Mouse (Mus musculus) NIH3T3 (cell line): ENCODE measurements around the gene Wdr60.
A peak's percentile ranks its signal among the peaks of the same experiment; 100 is the strongest.
"Not testable (repeated sequence)": the region's sequence is repeated elsewhere in the genome, so short reads cannot be mapped to it uniquely, and the experiment has no call there.

Source experiments
- DNase-seq: peaks from one replicate; pipeline ENCODE4 v3.0.0-alpha.2; 2012; ENCODE audit warnings: low read depth

The Wdr60 gene

DNA sequence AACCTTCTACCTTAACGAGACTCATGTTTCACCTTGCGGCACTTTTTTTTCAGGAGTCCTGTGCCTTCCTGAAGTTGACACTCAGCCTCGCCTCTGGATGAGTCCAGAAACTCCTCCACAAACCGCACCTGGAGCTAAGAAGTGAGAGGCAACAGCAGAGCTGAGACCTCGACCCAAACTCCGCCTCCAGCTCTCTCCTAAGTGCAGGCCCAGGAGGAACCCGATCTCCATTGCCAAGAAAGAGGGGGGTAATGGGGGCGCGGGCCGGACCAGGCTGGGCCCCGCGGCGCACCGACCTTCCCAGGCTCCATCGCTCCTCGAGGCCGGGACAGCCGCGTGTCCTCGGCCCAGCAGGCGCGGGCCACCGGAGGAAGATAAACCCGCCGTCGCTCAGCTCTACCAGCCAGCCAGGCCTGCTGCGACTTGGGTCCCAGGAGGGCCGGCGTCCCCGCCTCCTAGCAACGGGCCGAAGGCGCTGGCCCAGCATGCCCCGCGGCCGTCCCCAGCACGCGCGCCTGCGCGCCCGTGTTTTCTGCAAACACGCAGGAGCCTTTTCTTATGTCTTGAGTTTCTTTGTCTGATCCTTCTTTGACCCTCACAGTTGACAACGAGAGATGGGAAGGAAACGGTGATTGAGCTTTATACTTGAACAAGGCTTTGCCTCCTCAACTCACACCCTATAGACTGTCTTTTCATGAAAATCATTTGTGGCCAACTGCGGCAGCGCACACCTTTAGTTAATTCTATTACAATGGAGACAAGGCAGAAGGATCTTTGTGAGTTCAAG lies at the start of gene Wdr60:
Wdr60 (minus strand) TSS at position 468 of the 787 bp plus-strand sequence.
- peak; percentile 94 for DNase-seq

DNA sequence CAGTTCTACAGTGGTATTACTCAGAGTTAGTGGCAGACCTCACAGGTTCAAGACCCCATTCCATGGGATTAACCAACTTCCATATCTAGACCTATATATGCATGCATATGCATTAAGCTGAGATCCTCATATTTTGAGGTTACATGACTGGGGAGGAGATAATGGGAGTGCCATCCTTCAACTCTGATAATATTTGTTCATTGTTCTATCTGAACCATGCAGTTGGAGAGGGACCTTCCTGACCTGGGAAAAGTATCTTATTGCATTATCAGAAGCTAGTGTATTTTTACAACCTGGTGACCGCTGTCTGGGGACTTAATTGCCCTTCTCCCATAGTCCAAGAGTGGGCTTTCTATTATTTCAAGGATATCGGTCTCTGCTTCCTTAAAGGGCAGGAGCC lies 45.8 kb upstream of the Wdr60 start:
- DNase-seq = no peak

DNA sequence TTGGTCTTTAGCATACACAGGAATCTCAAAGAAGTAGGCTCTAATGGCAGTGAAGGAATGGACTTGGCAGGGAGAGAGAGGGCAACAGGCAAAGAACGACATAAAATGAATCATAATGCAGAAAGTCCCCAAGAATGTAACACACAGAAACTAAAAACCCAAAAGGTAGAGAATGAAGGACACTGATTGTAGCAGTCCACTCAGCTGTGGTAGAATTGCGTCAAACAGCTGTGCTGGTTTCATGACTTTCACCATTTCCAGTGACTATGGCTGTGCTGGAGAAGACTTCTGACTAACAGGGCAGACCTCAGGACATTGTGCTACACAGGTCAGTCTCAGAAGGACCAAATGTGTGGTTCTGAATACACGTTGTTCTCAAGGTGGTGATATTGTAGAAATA lies 45.0 kb upstream of the Wdr60 start:
- DNase-seq = no peak

DNA sequence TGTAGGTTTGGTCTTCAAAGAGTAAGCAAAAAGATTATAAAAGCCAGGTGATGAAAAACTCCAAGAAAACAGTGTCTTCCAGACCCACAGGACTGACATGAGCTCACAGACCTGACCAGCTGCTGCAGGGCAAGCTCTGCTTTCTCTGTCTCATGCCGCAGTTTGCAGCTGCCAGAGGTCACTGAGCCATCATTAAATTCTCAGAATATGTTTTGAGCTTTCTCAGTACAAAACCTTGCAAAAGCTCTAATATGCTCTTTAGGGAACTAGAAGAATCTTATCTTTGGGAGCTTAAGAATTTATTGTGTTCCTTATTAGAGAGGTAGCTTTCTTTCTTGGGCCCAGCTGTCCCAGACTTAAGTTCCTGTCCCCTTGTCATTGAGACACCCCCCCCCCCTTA lies 43.2 kb upstream of the Wdr60 start:
- DNase-seq = peak; percentile 69

DNA sequence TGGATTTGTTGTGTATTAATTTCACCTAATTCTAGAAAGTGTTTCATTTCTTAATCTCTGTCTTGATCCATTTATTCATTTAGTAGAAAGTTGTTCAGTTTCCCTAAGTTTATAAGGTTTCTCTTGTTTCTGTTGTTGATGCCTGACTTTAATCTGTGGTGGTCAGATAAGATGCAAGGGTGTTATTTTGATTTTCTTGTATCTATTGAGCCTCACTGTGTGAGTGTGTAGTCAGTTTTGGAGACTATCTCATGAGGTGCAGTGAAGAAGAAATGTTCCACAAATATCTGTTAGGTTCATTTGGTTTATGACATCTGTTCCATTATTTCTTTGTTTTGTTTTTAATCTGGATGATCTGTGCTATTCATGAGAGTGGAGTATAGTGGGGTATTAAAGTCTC lies 39.4 kb upstream of the Wdr60 start:
- DNase-seq = no peak

DNA sequence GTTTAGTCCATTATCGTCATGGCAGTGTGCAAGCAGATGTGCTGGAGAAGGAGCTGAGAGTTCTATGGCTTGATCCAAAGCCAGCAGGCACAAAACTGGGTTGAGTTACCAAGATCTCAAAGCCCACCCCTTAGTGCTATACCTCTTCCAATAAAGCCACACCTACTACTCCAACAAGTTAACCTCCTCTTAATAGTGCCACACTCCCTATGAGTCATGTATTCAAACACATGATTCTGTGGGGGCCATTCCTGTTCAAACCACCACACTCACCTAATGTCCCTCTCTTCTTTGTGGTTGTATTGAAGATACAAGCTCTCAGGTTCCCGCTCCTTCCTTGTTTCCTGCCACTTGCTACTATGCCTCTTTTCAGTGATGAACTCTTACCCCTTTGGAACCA lies 37.1 kb upstream of the Wdr60 start:
- no peak for DNase-seq

DNA sequence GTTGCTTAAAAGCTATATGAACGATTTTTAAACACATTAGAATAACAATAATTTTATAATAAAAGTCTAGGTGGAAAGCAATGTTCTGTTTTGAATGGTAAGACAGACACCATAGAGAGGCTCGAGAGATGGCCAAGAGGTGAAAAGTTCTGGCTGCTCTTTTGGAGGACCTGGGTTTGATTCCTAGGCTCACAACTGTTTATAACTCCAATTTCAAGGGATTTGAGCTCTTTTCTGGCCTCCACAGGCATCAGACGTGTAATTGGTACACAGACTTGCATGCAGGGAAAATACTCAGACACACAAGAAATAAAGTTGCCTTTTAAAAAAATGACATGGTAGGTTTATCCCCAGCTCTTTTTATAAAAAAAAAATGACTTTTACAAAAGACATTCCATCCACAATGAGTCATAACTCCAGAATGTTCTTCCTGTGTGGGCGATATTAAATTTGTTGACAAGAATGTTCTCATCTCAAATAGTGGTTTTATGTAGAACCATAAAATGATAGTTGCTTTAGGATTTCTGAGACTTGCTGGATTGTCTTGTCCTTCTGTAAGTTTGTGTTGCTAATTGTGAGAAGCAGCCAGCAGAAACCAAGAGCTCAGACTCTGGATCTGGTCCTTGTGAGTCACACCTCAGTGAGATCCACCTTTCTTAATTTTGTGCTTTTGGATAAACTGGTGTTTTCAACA lies 30.9 kb upstream of the Wdr60 start:
- peak; percentile 60 for DNase-seq

DNA sequence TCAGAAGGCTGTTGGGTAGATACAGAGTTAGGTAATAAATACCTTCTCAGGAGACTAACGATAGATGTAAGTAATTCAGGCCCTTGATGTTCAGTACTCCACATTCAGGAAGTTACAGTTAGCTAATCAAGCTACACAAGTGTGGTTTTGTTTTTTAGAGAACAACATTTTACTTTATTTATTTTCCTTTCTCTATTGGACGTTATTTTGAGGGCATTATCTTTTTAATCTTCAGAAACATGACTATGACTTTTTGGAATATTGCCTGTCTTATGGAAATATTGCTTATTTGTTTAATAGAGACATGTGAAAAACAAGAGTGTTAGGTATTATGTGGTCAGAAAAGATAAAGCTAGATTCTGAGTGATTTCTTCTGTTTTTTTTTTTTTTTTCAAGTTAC lies 30.4 kb upstream of the Wdr60 start:
- no peak for DNase-seq

DNA sequence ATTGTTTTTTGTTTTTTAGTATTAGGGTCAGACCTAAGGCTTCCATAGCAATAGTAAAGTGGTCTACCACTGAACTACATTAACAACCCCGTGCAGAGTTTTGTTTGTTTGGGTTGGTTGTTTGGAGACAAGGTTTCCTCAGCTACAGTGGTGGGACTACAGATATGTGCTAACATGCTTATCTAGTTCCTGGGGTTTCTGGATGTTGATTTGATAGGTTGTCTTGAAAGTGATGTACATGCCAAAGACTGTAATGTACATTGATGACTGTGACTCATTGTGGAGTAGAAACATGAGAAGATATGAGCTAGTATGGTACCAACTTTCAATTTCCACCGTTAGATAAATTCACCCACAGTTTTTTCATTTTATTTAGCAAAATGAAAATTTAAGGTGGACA lies 20.7 kb upstream of the Wdr60 start:
- DNase-seq = no peak

DNA sequence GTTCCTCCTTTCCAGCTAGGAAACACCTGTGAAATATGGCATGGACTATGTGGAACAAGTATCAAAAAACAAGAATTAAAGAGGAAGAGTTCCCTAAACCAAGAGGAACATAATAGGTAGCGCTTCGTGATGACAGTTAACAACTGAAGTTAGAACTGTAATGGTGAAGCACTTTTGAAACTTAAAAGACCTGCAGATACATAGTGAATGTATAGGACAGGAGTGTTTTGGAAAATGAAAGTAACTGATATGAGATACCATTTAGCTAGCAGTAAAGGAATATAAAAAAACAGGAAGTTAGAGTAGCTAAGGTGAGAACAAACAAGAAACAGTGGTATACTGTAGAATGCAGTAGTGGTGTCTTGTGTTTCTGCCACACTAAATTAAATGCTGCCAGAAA lies 20.0 kb upstream of the Wdr60 start:
- DNase-seq = no peak

DNA sequence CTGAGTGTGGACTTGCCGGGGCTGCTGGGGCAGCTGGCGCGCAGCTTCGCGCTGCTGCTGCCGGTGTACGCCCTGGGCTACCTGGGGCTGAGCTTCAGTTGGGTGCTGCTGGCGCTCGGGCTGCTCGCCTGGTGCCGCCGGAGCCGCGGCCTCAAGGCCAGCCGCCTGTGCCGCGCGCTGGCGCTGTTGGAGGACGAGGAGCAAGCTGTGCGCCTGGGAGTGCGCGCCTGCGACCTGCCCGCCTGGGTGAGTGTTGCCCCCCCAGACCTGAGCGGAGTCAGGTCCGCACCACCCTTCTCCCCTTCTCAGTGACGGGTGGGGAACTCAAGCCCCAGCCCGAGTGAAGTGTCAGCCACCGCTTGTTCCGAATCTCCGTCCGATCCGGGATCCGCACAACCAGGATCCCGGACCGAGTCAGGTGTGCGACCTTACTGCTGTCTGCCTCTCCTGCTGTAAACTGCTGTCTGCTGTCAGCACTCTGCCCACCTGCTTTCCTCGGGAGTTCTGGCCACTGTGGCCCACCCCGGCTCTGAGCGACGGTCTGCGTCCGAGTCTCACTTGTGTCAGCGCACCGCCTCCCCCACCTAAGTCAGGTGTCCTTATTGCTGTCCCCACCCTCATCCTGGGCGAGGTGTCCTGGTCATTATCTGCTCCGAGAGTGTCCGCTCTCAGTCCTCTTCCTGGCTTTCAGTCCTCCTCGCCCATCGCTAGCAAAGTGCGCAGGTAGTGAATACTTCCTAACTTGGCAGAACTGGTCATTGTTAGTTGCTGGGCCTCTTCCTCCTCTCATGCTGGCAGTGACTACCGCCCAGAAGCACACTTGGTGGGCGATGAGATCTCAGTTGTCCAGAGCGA lies 18.8 kb upstream of the Wdr60 start:
- peak; percentile 30 for DNase-seq

DNA sequence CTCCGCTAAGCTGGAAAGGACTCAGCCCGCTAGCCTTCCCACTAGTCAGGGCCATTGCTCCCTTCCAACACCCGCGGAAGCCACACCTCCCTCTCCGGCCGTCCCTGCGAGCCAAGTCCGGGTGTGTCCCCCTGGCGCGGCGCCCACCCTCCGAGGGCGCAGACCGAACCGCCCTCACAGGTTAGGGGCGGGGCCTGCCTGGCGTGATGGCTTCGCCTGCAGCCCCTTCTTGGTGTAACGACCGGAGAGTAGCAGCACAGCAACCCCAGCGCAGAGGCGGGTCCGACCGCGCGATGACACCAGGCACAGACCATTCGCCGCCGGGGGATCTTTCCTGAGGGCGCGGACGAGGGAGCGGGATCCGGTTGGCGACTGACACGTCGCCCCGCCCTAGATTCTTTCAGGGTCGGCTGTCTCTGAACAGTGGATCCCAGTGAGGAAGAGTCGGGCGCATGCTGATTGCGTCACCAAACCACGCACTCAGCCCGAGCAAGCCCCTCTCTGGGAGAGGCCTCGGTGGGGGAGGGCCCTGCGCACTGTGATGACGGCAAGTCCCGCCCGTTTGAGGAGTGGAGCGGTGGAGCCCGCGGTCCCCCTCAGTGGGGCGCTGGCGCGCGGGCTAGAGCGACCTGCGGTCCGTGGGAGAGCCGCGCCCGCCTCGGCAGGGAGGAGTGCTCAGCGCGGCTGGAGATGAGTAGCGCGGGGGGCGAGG lies 18.0 kb upstream of the Wdr60 start, which contains the start of gene Esyt2:
Esyt2 (plus strand) TSS at position 544 of the 712 bp plus-strand sequence.
- peak; percentile 100 for DNase-seq

DNA sequence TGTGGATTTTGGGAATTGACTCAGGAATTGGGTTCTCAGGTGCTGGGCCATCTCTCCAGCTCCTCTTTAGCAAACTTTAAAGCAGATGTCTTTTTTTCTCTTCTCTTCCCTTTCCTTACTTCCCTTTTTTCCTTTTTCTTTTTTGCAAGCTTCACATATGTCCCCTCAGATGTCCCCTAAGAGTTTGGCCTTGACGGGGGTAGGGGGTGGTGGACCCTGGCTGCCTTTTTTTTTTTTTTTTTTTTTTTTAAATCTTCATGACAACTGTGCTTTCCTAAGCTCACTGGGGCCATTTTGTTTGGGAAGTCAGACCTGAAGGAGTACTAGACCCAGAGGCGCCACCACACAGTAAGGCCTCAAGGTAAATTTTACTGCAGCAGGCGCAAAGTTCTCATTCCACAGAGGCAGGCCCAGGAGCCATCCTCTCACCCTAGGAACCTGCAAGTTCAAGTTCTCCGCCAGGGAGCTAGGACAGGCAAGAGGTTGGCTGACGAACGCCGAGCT lies 17.4 kb upstream of the Wdr60 start:
- no peak for DNase-seq

DNA sequence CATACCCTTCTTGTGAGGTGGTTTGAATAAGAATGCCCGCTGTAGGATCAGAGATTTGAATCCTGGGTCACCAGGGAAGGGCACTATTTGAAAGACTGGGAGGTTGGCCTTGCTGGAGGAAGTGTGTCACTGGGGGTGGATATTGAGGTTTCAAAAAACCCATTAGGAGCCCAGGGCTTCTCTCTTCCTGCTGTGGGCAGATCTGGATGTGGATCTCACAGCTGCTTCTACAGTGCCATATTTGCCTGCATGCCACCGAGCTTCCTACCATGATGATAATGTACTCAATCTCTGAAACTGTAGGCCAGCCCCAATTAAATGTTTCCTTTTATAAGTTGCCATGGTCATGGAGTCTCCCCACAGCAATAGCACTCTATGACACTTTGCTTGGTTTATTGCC lies 16.4 kb upstream of the Wdr60 start:
- DNase-seq = no peak

DNA sequence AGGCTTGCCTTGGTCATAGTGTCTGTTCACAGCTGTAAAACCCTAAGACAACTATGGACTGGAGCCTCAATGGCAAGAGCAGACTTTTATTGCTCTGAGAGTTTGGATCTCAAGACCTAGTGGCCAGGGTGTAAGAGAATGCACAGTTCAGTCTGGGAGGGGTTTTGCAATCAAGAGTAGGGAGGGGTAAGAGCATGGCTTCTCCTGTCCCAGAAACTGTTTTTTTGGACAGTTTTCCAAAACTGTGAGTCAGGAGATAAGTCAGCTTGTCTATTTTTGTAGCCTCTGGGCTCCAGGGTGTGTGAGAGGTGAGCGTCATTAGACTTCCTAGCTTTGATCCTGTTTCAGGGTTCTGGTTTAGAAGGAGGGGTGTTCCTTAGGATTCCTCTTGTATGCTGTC lies 15.7 kb upstream of the Wdr60 start:
- peak; percentile 76 for DNase-seq

DNA sequence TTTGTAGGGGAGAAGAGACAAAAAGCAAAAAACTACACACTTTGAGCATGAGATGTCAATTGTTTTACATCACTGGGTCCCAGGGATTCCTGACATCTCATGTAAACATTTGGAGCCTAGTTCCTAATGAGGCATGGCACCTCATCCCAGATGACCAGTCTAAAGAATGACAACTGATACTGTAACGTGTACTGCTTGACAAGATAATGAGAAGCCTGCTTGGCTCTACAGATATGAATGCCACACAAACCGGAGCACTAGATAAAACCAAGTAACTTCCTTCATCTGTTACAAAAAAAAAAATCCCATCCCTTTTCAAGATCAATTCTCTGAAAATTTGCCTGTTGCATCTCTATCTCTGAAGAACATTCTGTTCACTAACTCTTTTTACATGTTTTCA lies 14.1 kb upstream of the Wdr60 start:
- DNase-seq = no peak

DNA sequence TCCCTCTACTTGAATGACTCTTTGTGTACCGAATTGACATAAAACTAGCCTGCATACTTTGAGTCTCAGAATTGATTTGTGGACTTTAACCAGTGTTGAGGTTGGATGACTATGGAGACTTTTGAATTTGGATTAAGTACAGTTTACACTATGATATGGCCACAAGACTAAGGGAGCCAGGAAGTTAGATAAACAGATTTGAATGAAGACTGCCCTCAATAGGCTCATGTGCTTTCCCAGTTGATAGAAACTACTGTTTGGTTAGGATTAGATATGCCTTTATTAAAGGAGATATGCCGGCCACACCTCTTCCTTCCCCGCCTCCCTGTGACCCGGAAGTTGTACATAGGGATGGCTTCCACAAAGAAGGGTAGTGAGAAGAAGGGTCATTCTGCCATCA lies 12.8 kb upstream of the Wdr60 start:
- DNase-seq = no peak

DNA sequence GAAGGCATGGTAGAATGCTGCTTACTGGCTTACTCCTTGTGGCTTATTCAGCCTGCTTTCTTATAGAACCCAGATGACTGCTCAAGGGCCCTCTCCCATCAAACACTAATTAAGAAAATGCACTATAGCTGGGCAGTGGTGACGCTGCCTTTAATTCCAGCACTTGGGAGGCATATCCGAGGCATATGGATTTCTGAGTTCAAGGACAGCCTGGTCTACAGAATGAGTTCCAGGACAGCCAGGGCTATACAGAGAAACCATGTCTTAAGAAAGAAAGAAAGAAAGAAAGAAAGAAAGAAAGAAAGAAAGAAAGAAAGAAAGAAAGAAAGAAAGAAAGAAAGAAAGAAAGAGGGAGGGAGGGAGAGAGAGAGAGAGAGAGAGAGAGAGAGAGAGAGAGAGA lies 12.3 kb upstream of the Wdr60 start, which contains the start of gene Gm11027:
Gm11027 (plus strand) TSS at position 301 of the 400 bp plus-strand sequence.
- not testable (repeated sequence) for DNase-seq

DNA sequence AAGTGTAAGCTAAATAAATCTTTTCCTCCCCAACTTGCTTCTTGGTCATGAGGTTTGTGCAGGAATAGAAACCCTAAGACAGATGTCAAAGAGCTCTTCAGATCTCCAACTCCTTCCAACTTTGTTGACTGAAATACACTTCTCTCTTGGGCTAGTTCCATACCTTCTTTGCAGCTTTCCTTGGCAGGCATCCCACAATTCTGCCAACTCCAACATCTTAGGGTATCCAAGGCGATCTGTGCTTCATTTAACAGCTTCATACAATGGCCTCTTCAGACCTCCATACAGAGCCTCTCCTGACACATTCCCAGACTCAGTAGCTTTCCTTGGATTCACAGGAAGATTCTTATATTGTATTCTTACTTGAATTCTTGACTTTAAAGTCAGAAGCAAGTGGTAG lies 10.9 kb upstream of the Wdr60 start:
- no peak for DNase-seq

DNA sequence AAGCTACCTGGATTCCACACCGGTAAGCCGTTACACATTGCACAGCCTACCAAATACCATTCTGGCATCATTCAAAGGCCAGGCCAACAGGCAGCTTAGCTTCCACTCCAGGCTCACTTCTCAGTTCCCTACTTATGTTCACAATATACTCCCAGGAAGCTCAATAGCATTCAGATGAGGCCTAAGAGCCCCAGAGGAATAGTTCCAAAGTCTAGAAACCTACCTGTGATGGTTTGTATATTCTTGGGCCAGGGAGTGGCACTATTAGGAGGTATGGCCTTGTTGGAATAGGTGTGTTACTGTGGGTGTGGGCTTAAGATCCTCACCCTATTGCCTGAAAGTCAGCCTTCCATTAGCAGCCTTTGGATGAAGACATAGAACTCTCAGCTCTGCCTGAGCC lies 8.2 kb upstream of the Wdr60 start:
- no peak for DNase-seq

DNA sequence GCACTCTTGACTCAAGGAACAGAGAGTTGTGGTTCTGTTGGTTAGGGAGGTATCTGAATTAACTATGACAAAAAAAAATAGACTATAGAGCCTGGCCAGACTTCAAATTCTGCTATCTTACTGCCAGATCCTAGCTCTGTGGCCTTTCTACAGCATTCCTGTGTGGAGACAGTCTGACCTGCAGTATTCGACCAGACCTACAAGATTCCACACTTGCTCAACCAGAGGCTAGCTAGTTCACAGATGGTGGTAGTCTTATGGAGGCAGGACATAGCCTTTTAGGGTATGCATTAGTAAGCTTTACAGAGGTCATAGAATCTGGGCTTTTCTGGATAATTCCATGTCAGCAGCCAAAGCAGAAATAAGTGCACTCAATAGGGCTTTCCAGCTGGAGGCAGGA lies 7.7 kb upstream of the Wdr60 start:
- peak; percentile 28 for DNase-seq

DNA sequence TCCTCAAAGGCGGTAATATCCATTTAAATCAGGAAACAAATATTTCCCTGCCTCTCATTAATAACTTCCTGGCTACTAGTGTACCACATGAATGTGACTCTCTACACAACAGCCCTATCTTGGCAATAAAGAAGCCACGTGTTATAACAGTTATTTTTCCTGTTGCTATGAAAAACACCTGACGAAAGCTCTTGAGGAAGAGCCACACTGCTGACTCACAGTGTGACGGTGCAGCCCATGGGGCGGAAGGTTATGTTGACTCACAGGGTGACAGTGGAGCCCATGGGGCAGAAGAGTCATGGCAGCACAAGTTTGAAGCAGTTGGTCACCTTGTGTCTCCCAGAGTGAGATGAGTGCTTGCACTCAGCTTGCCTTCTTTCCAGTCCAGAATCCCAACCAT lies 6.6 kb upstream of the Wdr60 start:
- DNase-seq = peak; percentile 51
